Mouse (Mus musculus): ENCODE measurements around the gene March4. TPM values are rescaled to one million over a fixed set of nuclear protein-coding genes. Genes with fewer than 3 reads are reported as not detected.

March4 gene
- 1.5 and 2.5 TPM in 2 replicates for polyA plus RNA-seq (2021; fragmentation: Nextera tagmentation)
- long read RNA-seq, experiment 1, full-length matches to known transcripts, result 20 of 27 reads
- long read RNA-seq, experiment 1, partial matches to known transcripts, result 4 of 27 reads
- long read RNA-seq, experiment 1, other reads (novel, unspliced or antisense), result 3 of 27 reads
- long read RNA-seq, experiment 2, full-length matches to known transcripts, result 1 of 3 reads
- long read RNA-seq, experiment 2, partial matches to known transcripts, result 0 of 3 reads
- long read RNA-seq, experiment 2, other reads (novel, unspliced or antisense), result 2 of 3 reads

GRCm38 (mm10) chr1:72536611-72537351 lies at the start of gene March4:
Gene March4 (minus strand): TSS chr1:72536930.

GRCm38 (mm10) chr1:72582947-72583731 lies 46.4 kb upstream of the March4 start, which contains the start of gene Smarcal1:
Gene Smarcal1 (plus strand): TSS chr1:72583251.

Other genes with a start within 250 kb of the March4 start
- 9.0 and 11.3 TPM in 2 replicates for gene Xrcc5, start 229.5 kb downstream of the March4 start, polyA plus RNA-seq (2021; fragmentation: Nextera tagmentation)
- 20.6 and 24.2 TPM in 2 replicates for gene Smarcal1, start 46.3 kb upstream of the March4 start, polyA plus RNA-seq (2021; fragmentation: Nextera tagmentation)
- gene Ankar, start 163.6 kb upstream of the March4 start, polyA plus RNA-seq (2021; fragmentation: Nextera tagmentation), result not detected in 2 replicates
- gene Rpl37a, start 174.4 kb upstream of the March4 start, polyA plus RNA-seq (2021; fragmentation: Nextera tagmentation), result 1,840 and 2,002 TPM in 2 replicates

Data from left cerebral cortex, adult 6 months (tissue).